Mouse (Mus musculus): ENCODE results near the gene Cldn11. TPM values are rescaled to one million over a fixed set of nuclear protein-coding genes. Genes with fewer than 3 reads are reported as not detected.

Cldn11 gene
- polyA plus RNA-seq, 1 experiment: not detected

DNA sequence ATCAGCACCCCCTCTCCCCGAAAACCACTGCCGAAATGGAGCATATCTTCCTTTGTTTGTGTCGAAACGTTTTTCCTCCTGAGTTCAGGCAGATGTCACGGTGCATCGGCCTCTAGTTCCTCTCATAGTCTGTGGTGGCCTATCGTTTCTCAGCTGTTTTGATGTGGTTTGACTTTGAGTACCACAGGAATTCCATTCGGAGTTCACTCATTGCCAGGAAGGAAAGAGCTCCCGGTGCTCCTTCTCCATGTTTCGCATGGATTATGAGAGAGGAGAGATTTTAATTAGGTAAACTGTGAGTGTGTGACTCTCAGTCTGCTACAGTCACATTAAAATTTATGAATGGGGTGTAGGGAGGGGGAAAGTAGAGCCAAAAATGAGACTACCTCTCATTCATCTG, 10.3 kb downstream of the Cldn11 start:
- no peaks in the 10 kb centered on the region for H3K79me2 ChIP-seq (ENCODE audit: control insufficient read depth, insufficient read depth)
- no peak overlapping the region for H3K4me3 ChIP-seq (ENCODE audit: insufficient read depth, poor library complexity, severe bottlenecking)
- no peak overlapping the region for H3ac ChIP-seq (ENCODE audit: control insufficient read depth, insufficient read length, low read depth)
- no peak for TF ChIP-seq MAX (IDR thresholded peaks at IDR 0.05)
- TF ChIP-seq FOSL1 (IDR thresholded peaks at IDR 0.05; ENCODE audit: insufficient read depth, low read length, poor library complexity, severe bottlenecking): no peak
- TF ChIP-seq MYOG (IDR thresholded peaks at IDR 0.05; ENCODE audit: control insufficient read depth, extremely low read depth, insufficient read length): no peak
- TF ChIP-seq CTCF (IDR thresholded peaks at IDR 0.05; ENCODE audit: control insufficient read depth, insufficient read depth, insufficient read length): no peak
- no peak for TF ChIP-seq MYOD1 (IDR thresholded peaks at IDR 0.05; ENCODE audit: control insufficient read depth, insufficient read length, low read depth)
- no peak for TF ChIP-seq CEBPB (IDR thresholded peaks at IDR 0.05; ENCODE audit: low read depth)
- no peak for TF ChIP-seq USF1 (IDR thresholded peaks at IDR 0.05; ENCODE audit: low read depth)
- H3K27me3 ChIP-seq (ENCODE audit: control insufficient read depth, insufficient read depth, insufficient read length): peaks cover 5% of the 10 kb centered on the region
- H3K36me3 ChIP-seq (ENCODE audit: control insufficient read depth, insufficient read depth): no peaks in the 10 kb centered on the region
- H3K79me3 ChIP-seq (ENCODE audit: low read depth): no peaks in the 10 kb centered on the region

DNA sequence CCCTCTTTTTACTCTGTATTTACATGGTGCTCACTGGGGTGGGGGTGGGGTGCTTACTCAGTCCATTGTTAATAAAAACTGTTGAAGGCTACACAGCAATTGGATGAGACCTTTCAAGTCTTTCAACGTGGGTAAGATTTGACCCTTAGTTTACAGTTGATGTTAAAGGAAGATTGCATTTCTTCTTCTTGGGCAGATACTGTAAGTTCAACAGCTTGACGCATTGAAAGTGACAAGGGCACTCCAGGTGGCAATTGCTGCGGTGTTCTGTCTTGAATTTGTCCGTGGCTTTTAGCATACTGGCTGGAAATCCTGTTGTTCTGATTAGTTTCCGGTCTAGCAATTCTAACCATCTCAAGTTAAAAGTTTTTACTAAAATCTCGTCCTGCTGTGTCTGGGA, 11.6 kb downstream of the Cldn11 start:
- H3K36me3 ChIP-seq (ENCODE audit: control insufficient read depth, insufficient read depth): no peaks in the 10 kb centered on the region
- H3K79me2 ChIP-seq (ENCODE audit: control insufficient read depth, insufficient read depth): no peaks in the 10 kb centered on the region
- H3K4me3 ChIP-seq (ENCODE audit: insufficient read depth, poor library complexity, severe bottlenecking): no peak overlapping the region
- H3ac ChIP-seq (ENCODE audit: control insufficient read depth, insufficient read length, low read depth): no peak overlapping the region
- H3K79me3 ChIP-seq (ENCODE audit: low read depth): no peaks in the 10 kb centered on the region
- peaks cover 12% of the 10 kb centered on the region for H3K27me3 ChIP-seq (ENCODE audit: control insufficient read depth, insufficient read depth, insufficient read length)
- TF ChIP-seq MYOD1 (IDR thresholded peaks at IDR 0.05; ENCODE audit: control insufficient read depth, insufficient read length, low read depth) (no peak), MAX (IDR thresholded peaks at IDR 0.05) (no peak), CTCF (IDR thresholded peaks at IDR 0.05; ENCODE audit: control insufficient read depth, insufficient read depth, insufficient read length) (no peak), FOSL1 (IDR thresholded peaks at IDR 0.05; ENCODE audit: insufficient read depth, low read length, poor library complexity, severe bottlenecking) (no peak), USF1 (IDR thresholded peaks at IDR 0.05; ENCODE audit: low read depth) (no peak), MYOG (IDR thresholded peaks at IDR 0.05; ENCODE audit: control insufficient read depth, extremely low read depth, insufficient read length) (no peak), CEBPB (IDR thresholded peaks at IDR 0.05; ENCODE audit: low read depth) (no peak)

DNA sequence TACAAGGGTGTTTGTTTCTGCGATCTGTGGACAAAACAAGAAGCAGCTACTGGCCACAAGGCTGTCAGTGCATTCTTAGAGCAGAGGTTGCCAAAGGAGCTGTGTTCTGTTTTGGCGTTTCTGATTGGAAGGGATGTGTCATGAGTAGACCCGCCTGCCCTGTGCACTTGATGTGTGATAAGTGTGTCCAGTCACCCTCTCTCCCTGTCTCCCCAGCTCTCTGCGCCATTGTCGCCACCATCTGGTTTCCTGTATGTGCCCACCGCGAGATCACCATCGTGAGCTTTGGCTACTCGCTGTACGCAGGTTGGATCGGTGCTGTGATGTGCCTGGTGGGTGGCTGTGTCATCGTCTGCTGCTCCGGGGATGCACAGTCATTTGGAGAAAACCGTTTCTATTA, 13.1 kb downstream of the Cldn11 start:
- Histone ChIP-seq H3K36me3 (ENCODE audit: control insufficient read depth, insufficient read depth) (no peaks in the 10 kb centered on the region), H3K79me2 (ENCODE audit: control insufficient read depth, insufficient read depth) (no peaks in the 10 kb centered on the region), H3K79me3 (ENCODE audit: low read depth) (no peaks in the 10 kb centered on the region), H3ac (ENCODE audit: control insufficient read depth, insufficient read length, low read depth) (no peak overlapping the region), H3K4me3 (ENCODE audit: insufficient read depth, poor library complexity, severe bottlenecking) (no peak overlapping the region), H3K27me3 (ENCODE audit: control insufficient read depth, insufficient read depth, insufficient read length) (peaks cover 17% of the 10 kb centered on the region)
- TF ChIP-seq MAX (IDR thresholded peaks at IDR 0.05) (no peak), FOSL1 (IDR thresholded peaks at IDR 0.05; ENCODE audit: insufficient read depth, low read length, poor library complexity, severe bottlenecking) (no peak), MYOD1 (IDR thresholded peaks at IDR 0.05; ENCODE audit: control insufficient read depth, insufficient read length, low read depth) (no peak), CTCF (IDR thresholded peaks at IDR 0.05; ENCODE audit: control insufficient read depth, insufficient read depth, insufficient read length) (no peak)

DNA sequence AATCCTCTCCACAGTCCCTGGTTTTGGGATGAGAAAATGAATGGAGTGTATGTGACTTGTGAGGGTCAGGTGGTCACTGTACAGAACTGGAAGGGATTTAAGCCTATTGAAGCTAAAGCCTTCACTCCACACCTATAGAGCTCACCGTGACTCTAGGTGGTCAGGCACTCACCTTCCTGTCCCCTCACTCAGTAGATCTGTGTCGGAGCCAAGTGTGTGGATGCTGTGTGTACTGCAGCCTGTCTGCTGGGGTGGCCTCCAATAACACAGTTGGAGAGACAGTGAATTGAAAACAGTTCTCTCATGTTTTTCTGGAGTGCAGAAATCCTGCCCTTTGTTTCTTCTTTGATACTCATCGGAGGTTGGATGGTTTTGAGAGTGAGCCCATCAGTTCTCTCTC, 16.1 kb downstream of the Cldn11 start:
- no peaks in the 10 kb centered on the region for H3K79me3 ChIP-seq (ENCODE audit: low read depth)
- no peak overlapping the region for H3ac ChIP-seq (ENCODE audit: control insufficient read depth, insufficient read length, low read depth)
- TF ChIP-seq CEBPB (IDR thresholded peaks at IDR 0.05; ENCODE audit: low read depth) (no peak), MYOD1 (IDR thresholded peaks at IDR 0.05; ENCODE audit: control insufficient read depth, insufficient read length, low read depth) (no peak), USF1 (IDR thresholded peaks at IDR 0.05; ENCODE audit: low read depth) (no peak), MAX (IDR thresholded peaks at IDR 0.05) (no peak), CTCF (IDR thresholded peaks at IDR 0.05; ENCODE audit: control insufficient read depth, insufficient read depth, insufficient read length) (no peak), MYOG (IDR thresholded peaks at IDR 0.05; ENCODE audit: control insufficient read depth, extremely low read depth, insufficient read length) (no peak), FOSL1 (IDR thresholded peaks at IDR 0.05; ENCODE audit: insufficient read depth, low read length, poor library complexity, severe bottlenecking) (no peak)
- no peaks in the 10 kb centered on the region for H3K36me3 ChIP-seq (ENCODE audit: control insufficient read depth, insufficient read depth)
- H3K27me3 ChIP-seq (ENCODE audit: control insufficient read depth, insufficient read depth, insufficient read length): peaks cover 17% of the 10 kb centered on the region
- H3K4me3 ChIP-seq (ENCODE audit: insufficient read depth, poor library complexity, severe bottlenecking): no peak overlapping the region
- no peaks in the 10 kb centered on the region for H3K79me2 ChIP-seq (ENCODE audit: control insufficient read depth, insufficient read depth)

DNA sequence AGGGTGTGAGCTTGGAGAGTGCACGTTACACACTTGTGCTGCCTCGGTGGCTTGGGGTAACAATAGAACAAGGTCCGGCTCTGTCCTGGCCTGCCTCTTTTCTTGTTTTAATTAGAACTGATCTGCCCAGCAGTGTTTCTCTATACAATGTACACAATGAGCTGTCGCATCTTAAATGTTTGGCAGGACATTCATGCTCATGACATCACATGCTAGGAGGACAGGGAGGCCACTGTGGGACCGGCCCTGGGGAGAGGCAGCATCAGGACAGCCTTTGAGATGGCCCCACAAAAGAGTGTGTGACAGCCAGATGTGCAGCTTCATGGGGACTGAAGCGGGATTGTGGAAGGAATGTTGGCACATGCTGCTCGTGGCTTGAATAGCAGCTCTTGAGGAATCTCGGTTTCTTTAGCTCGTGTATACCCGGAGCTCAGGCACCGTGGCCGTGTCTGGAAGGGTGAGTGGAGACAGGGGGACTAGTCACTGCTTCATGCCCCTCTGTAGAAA, 16.7 kb downstream of the Cldn11 start:
- H3K27me3 ChIP-seq (ENCODE audit: control insufficient read depth, insufficient read depth, insufficient read length): peaks cover 17% of the 10 kb centered on the region
- TF ChIP-seq CEBPB (IDR thresholded peaks at IDR 0.05; ENCODE audit: low read depth) (no peak), USF1 (IDR thresholded peaks at IDR 0.05; ENCODE audit: low read depth) (no peak), FOSL1 (IDR thresholded peaks at IDR 0.05; ENCODE audit: insufficient read depth, low read length, poor library complexity, severe bottlenecking) (no peak), CTCF (IDR thresholded peaks at IDR 0.05; ENCODE audit: control insufficient read depth, insufficient read depth, insufficient read length) (no peak)
- H3K36me3 ChIP-seq (ENCODE audit: control insufficient read depth, insufficient read depth): no peaks in the 10 kb centered on the region
- no peaks in the 10 kb centered on the region for H3K79me2 ChIP-seq (ENCODE audit: control insufficient read depth, insufficient read depth)
- H3K79me3 ChIP-seq (ENCODE audit: low read depth): no peaks in the 10 kb centered on the region
- H3K4me3 ChIP-seq (ENCODE audit: insufficient read depth, poor library complexity, severe bottlenecking): no peak overlapping the region
- no peak overlapping the region for H3ac ChIP-seq (ENCODE audit: control insufficient read depth, insufficient read length, low read depth)

DNA sequence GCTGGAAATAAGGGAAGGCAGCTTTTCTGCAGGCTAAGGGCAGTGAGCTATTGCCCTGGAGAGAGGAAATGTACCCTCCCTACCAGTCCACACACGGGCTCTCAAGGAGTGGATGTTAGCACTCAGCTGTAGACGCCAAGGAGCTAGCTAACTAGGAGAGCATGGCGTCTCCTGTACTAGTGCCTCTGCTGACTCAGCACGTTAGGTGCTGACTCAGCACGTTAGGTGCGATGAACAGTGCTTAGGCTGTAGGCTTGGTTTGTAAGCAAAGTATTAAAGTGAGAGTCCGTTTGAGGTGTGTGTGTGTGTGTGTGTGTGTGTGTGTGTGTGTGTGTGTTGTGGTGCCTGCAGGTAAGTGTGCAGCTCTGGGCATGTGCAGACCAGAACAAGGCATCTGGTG, 40.6 kb downstream of the Cldn11 start:
- no peak overlapping the region for H3ac ChIP-seq (ENCODE audit: control insufficient read depth, insufficient read length, low read depth)
- no peaks in the 10 kb centered on the region for H3K79me2 ChIP-seq (ENCODE audit: control insufficient read depth, insufficient read depth)
- no peaks in the 10 kb centered on the region for H3K36me3 ChIP-seq (ENCODE audit: control insufficient read depth, insufficient read depth)
- H3K4me3 ChIP-seq (ENCODE audit: insufficient read depth, poor library complexity, severe bottlenecking): no peak overlapping the region
- no peaks in the 10 kb centered on the region for H3K79me3 ChIP-seq (ENCODE audit: low read depth)
- no peak for TF ChIP-seq FOSL1 (IDR thresholded peaks at IDR 0.05; ENCODE audit: insufficient read depth, low read length, poor library complexity, severe bottlenecking)
- TF ChIP-seq MAX (IDR thresholded peaks at IDR 0.05): no peak
- no peak for TF ChIP-seq CEBPB (IDR thresholded peaks at IDR 0.05; ENCODE audit: low read depth)
- peaks cover 3% of the 10 kb centered on the region for H3K27me3 ChIP-seq (ENCODE audit: control insufficient read depth, insufficient read depth, insufficient read length)

Measured in C2C12 (cell line).